Mouse (Mus musculus) thymus, postnatal 25 days (tissue): ENCODE measurements around the gene Sh3bp4.

ENCODE experiments used
- DNase-seq: peaks from one replicate; pipeline ENCODE4 v3.0.0; 2022

The Sh3bp4 gene

DNA sequence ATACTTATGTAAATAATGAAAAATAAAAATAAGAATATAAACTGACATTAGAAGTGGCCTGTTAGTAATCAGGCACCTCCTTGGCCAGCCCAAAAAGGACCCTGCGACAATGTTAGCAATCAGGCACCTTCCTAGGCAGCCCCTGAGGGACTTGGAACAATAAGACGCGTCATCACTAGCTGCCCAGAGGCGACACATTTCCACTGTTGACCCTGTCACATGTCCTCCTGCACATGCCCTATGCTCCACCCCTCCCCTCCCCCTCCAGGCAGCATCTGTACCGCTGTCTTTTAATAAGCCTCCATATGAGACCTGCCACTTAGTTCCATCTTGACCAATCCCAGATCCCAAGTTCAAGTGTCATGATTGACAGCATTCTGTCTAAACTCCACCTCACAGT, 119.0 kb downstream of the Sh3bp4 start:
- DNase-seq = no peak

- DNase-seq = no peak
These were observed 120.4 kb downstream of the Sh3bp4 start for GRCm38 (mm10) chr1:89190621-89191020.

DNA sequence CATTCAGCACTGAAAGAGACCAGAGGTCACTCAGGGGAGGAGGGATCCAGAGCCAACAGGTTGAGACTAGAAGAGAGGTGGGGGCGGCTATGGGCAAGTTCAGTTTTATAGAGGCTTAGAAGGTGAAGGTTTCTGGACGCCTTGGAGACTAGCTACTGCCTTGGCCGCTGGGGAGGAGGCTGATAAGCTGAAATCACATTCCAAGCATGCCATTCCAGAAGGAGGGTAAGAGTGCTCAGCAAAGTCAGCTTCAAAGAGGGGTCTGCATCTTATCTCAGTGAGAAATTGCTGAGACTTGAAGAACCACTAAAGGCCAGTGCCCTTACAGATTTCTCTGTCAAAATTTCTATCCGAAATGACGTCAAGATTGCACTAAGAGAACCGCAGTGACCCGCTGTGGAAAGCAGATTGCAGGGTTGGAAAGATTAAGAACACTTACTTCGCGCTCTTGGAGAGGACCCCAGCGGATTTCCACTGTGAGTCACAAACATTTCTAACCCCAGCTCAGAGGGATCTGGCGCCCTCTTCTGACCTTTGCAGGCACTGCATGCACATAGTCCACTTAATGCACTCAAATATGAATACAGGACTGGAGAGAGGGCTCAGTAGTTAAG, 121.0 kb downstream of the Sh3bp4 start:
- peak; percentile 58 for DNase-seq

- DNase-seq = peak; percentile 31
These were observed 122.5 kb downstream of the Sh3bp4 start for GRCm38 (mm10) chr1:89192536-89193220.

DNA sequence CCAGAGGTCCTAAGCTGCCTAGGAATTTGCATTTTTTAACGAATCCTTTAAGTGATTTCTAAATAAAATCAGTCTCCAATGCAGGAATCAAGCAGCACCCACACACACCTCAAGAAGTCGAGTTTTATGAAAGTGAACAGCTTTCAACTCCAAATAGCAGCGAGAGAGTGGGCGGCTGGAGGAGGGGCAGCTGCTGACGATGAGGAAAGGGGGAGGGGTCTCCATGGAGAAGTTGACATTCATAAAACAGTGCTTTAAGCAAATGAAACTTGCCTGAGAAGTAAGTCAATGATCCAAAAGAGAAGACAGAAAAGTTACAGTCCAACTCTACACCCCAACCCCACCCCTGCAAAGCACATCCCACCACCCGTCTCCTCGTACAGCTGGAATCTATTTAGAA, 123.4 kb downstream of the Sh3bp4 start:
- DNase-seq = no peak

- peak; percentile 50 for DNase-seq
These were observed 125.9 kb downstream of the Sh3bp4 start for GRCm38 (mm10) chr1:89195827-89196712.
